Mouse (Mus musculus) cerebellum, adult (tissue): ENCODE results near the gene Grk1.

Experiments
- ATAC-seq: cut with Nextera tagmentation; 2 replicates; pipeline ENCODE4 v1.9.2; 2017; ENCODE audit warnings: mild to moderate bottlenecking, moderate library complexity, mixed read lengths; ENCODE audit not compliant: insufficient number of reproducible peaks, low FRiP score, low TSS enrichment

The Grk1 gene

DNA sequence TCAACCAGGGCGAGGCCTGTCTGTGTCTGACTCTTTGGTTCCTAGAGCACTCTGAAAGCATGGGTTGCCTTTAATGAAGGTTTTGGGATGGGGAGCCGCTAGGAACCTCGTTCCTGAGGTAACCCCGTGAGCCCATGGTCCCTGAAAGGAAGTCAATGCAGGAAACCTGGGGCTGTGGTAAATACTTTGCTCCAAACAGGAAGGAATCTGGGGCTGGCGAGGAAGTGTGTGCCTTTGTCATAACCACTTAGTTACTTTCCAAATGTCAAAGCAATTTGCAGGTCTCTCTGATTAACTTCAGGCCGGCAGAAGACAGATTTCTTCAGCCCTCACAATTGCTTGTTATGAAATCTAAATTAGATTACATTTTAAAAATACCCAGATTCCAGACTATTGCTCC is 22.5 kb downstream of the Grk1 start:
- ATAC-seq: no peak

DNA sequence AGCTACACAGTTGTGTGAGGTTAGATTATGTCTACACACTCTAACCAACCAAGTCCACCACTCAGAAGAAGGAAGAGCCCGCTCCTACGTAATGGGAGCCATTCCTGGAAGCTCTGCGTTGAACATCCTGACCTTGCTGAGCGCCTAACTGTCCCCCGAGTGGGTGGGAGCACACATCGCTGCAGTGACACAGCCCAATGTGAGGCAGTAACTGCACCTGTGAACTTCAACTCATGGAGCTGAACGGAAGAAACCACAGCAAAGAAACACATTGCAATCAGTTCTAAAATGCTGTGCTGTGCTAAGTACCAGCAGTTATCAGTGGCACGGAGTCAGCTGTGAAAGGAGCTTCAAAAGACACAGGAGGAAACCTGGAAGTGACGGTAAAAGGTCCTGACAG is 23.3 kb downstream of the Grk1 start:
- no peak for ATAC-seq

DNA sequence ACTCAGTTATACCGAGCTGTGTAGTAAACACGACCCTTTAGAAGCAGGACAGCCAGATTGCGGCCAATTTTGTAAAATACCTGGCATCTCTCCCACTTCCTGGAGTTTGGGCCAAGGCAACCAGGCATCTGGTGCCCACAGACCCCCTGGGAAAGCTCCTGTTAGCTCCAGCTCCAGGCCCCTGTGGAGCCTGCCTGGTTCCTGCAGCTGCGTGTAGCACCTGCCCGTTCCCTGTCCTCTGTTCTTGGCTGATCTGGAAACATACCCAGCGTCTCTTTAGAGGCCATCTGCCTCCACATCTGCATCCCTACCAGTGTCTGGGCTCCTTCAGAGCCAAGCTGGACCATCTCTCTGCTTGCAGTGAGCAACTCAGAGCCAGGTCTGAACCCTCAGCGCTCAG is 25.5 kb downstream of the Grk1 start:
- ATAC-seq: no peak

DNA sequence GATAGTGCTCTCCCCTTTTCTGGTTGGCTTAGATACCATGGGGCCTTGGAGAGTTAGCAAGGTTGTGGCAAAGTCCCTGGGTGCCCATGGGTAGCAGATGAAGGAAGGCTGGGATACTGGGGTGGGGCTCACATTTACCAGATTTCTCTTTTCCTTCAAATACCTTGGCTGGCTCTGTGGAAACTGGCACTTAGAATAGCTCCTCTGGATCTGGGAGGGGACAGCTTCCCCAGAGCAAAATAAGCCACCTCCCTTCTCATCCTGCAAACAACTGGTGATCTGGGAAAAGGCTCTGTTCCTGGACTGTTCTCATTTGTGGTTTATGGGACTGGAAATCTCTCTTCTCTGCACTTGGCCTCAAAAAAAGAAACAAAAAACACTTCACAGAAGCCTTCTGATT is 26.0 kb downstream of the Grk1 start:
- no peak for ATAC-seq

DNA sequence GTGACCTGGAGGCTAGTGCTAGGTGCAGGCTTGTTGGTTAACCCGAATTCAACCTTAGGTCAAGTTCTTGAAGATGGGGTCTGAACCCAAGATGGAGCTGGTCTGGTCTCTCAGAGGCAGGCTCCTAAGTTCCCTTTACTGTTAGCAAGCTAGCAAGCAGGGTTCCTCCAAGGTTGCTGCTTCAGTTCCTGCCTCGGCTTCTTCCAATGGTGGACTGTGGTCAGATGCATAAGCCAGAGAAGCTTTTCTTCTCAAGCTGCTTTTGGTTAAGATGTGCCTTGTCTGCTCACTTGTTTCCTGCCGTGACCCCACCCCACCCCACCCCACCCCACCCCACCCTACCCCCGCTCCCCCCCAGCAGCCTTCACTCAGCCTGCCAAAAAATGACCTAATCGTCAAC is 28.2 kb downstream of the Grk1 start:
- ATAC-seq: no peak

DNA sequence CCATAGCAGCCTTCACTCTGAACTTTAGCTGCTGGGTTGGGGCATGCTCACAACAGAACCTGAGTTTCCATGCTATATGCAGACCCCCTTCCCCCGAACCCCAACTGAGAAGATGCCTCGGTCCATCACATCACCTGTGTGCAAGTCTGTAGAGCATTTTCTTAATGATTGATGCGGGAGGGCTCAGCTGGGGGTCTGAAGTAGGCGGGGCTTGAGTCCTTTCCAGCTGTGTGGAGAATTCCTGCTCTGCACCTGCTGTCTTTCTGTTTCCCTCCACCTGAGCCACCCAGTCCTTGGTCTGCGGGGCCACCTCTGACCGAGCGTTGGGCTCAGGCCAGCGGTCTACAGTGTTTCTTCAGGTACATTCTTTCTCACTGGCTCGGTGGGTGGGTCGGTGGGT is 30.0 kb downstream of the Grk1 start, which contains the start of gene Tmem255b:
Gene Tmem255b, plus strand, starts transcription at position 301 of the 400 bp plus-strand sequence.
- ATAC-seq: no peak

DNA sequence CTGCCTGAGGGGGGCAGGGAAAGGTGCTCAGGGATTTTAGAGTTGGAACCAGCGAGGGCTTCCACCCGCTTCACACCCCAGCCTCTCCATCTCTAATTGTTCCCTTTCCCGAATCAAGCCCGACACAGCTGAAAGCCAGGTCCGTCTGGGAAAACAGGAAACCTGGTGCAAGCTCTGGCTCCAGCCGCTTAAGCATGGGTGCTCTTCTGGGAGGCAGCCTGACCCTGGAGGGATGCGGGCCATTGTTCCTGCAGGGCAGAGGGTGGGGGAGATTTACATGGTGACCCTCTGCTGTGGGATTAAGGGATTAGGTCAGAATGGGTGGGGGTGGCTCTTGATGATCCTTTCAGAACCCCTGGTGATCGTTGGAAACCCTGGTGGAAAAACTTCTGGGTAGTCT is 31.2 kb downstream of the Grk1 start:
- ATAC-seq: no peak

DNA sequence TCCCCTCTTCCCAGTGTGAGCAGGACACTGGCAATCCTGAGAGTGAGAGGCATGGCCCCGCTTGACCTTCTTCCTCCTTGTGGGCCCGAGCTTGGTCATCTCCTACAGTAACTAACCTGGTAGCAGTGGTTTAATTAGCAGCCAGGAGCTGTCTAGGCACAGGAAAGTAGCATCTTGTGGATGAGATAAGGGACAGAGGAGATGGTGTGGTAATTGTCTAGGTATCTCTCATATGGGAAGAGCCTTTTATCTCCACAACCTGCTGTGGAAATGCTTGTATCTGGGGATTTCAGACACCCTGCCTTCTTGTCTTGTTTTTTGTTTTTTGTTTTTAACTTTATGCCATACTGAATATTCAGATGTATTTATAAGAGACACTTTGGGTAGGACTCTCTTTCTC is 32.6 kb downstream of the Grk1 start:
- no peak for ATAC-seq

DNA sequence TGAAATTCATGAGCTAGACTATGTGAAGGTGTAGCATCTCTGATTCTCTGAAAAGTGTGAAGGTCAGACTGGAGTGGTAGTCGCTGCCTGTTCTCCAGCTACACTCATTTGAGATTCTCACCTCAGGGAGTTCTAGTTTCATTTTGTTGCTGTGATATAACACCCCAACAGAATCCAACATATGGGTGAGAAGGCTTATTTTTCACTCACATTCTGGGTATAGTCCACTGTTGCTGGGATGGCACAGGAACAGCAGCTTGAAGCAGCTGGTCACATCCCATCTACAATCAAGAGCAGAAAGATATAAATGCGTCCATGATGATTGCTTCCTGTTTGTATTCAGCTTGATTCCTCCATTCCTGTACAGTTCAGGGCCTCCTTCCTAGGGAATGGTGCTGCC is 37.3 kb downstream of the Grk1 start:
- ATAC-seq: no peak

DNA sequence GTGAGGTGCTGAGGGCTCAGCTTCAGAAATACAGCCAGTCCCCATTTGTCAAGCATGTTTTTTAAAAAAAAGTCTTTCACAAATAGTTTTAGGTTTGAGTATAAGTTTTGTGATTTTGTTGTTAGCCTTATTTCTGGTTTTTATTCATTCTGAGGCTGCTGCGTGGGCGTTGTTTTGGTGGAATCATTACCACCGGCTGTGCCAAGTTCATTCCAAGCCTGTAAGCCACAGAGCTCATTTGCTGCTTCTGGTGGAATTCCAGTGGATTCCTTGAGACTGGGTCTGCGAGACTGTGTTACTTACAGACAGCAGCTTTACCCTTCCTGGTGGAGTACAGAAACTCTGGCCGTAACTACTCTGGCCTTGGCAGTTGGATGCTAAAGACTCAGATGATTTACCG is 41.6 kb downstream of the Grk1 start:
- ATAC-seq: no peak

DNA sequence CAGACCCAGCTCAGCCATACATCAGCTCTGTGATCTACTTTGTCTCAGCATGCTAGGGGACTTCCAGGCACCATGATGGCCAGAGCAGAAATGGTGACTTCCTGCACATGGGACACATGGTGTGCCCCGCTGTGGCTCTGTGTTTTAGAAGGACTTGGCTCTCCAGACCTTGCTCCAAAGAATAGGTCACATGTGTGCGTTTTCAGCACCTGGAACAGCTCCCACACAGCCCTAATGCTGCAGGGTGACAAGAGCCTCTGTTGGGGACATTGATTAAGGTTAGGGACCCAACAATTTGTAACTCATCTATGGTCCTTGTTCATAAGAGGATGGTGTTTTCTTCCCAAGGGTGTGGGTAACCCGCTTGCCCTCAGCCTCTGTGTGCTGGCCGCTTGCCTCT is 43.3 kb downstream of the Grk1 start:
- ATAC-seq: no peak

DNA sequence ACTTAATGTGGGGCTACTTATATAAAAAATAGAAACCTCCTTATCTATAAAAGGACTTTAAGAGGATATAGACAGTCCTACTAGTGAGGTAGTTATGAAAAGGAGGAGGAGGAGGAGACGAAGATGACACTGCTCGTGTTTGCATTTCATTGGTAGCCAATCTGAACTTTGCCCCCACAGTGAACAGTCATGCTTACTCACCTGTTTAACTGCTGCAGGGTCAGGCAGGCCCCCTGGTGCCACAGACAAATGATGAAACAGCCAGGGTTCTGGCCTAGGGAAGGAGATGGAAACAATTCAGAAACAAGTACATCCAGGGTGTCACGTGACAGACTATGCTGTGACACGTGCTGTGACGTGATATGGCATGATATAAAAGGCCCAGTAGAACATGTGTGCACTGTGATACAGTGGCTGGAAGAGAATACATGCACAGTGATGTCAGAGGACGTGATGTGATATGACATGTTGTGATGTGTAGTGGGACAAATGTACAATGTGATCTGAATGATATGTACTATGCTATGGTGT is 46.9 kb downstream of the Grk1 start:
- ATAC-seq: no peak

DNA sequence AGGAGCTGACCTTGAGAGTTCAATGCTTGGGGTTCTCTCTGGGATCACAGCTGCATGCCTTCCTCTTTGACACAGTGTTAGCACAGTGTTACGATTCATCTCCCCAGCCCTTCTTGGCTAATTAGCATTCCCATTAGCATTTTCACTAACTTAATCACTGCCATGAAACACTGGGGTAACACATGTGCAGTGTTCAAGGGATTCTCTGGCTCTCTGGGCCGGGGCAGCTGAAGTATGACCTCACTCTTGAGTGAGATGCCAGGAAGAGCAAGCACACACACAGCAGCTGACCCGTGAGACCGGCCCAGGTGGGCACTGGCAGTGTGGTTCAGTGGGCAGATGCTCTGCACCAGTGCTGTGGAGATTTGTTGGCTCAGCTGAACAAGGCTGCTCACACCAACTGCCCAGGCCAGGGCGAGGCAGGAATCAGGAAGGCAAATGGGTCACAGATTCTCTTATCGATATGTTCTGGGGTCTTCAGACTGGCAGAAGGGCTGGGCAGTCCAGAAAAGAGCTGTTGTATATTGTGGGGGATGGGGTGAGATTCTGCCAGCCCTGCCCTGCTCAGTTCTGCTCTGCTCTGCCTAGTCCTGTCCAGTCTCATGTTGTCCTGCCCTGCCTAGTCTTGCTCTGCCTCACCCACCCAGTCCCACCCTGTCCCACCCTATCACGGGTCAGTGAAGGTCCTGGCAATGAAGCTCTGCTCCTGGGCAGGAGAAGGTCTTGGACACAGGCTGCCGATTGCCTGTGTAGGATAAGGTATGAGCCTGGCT is 49.6 kb downstream of the Grk1 start:
- ATAC-seq: no peak

DNA sequence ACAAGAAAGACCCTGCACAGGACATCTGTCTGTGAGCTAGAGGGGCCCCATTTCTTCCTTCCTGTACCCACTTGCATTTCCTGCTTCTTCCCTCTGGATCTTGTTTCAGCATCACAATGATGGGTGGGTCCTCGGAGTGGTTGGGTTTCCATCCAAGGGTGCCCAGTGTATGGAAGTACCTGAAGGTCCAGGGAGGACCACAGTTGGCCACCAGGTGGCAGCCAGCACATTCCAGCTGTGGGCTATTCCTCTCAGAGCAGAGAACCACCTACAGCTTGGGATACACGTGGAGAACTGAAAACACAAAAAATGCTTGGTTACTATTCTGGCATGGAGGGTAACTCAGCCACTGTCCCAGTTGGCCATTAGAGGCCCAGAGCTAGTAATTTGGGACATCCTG is 50.4 kb downstream of the Grk1 start:
- no peak for ATAC-seq

DNA sequence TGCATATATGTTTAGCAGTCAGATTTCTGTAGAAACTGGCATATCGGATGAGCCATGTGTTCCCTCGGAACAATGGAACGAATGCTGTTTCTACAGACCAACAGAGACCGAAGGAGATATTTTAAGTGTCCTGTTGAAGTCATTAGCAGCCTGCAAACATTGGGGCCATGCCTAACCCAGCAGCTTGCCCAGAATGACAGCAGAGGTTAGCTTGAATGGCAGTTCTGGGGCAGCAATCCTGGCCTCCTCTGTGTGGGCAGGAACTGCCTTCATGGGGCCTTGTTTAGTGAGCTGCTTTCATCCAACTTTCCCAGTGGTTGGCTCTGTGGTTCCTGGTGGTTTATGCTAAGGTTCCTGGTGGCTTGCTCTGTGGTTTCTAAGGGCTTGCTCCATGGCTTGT is 54.5 kb downstream of the Grk1 start:
- ATAC-seq: no peak

DNA sequence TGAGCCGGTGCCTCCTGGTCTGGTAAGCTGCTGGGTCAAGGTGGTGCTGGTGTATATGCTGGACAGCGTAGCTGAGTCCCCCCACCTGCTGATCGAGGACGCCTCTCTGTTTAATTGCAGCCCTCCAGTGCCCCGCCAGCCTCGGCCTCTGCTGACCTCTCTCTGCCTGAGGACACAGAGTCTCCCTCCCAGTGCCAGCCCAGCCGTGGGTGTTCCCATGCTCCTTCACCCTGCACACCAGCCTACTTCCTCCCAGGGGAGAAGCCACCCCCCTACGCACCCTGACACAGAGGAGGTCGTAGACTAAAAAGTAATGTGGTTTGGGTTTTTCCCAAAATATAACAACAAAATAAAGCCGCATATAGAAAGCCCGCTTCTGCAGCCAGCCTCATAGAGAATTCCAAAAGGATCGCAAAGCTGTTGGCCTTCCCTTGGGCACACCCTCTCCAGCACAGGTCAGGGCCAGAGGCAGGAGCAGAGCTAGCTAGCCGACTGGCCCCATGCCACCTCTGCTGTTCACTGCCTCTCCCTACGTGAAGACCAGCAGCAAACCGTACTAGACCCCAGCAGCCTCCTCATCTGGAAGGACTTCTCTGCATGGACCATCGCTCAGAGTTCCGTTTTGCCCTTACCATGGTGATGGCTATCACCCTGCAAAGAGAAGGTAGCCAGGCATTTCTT is 56.3 kb downstream of the Grk1 start:
- no peak for ATAC-seq

DNA sequence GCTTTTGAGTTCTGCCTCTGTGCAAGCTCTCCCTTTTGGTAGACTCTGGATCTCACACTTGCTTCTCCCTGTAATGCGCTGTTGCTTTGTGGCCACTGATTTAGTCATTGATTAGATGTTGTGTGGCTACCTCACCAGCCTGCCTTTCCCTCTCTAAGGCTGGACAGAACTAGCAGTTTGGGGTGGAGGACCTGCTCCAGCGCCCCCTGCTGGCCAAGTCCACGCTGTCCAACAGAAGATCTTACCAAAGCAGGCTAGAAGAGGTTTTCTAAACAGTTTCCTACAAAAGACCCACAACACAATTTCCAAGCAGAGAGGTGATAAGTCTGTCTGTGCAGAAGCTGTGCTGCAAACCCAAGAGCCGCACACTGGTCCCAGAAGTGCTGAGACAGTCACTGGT is 57.0 kb downstream of the Grk1 start:
- no peak for ATAC-seq

DNA sequence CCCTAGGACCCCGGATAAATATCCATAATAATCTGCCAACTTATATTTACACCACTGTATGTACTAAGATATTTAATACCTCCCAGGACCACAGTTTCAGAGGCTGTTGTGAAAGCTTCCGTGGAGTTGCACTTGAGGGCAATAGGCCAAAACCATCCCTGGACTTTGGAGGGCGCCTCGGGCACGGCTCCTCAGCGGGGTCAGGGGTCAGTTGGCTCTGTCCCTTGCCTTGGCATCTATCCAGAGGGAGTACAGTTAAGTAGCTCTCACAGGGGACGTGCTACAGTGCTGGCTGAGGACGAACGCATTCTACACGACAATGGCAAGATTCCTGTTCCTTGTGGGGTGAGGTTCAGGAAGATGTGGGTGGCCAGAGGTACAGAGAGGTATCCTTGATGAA is 57.5 kb downstream of the Grk1 start:
- ATAC-seq: no peak

DNA sequence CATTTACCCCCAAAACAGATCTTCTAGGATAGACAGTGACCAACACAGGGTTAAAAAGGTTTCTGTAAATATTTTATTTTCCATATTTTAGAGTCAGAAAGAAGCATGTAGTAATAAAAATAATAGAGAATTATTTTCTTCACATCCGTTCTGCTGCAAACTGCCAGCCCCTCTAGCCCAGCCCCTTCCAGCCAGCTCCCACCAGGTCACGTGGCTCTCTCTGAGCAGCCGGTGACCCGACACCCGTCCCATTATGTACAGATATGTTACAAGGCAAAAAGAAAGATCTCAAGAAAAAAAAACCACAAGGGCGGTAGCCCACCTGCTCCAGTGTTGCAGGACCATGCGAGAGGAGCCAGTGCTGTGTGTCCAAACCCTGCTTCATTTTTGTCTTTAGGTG is 60.4 kb downstream of the Grk1 start:
- no peak for ATAC-seq

DNA sequence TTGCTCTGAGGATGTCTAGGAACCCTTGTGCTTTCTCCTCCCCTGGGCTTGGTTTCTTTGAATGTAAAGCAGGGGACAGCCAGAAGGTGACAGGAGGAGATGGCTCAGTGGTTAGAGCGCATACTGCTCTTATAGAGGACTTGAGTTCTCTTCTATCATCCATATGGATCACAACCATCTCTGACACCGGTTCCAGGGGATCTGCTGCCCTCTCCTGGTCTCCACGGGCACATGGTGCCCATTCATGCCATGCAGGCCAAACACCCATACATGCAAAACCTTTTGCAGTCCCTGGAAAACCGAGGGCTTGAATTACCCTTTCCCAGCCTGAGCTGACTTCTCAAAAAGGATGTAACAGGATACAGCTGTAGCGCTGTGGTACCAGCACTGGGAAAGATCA is 62.1 kb downstream of the Grk1 start:
- ATAC-seq: no peak

DNA sequence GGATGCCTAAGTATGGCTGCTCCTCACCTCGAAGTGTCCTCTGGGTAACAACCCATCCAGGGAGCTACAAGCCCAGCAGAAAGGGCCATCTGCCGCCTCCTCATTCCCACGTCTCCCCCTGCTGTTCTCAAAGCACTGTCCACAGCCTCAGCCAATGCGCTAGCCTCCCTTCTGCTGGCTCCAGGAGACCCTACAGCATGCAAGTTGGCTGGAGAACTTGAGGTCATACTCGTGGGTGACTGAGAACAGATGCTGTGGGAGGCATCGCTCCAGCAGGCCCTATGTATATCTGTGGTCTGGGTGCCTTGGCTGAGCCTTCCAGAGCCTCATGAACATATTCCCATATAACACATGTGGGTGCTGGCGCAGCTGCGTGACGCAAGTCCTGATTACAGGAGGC is 63.9 kb downstream of the Grk1 start:
- ATAC-seq: no peak; the same call in 1 of the 2 replicates

DNA sequence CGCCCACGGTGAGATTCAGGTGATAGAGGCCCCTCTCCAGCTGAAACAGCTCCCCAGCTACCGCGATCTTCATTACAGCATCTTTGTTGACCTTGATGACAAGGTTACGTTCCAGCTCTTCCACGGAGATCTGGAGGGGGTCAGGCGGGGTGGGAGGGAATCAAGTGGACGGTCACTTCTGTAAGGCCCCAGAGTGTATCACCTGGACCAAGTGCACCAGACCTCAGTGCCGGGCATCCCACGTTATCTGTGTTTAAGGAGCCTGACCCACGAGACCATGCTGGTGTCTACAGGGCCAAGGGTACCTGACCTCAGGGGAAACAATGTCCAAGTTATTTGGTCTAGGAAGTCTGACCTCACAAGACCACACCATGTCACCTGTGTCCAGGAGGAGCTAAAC is 66.6 kb downstream of the Grk1 start:
- no peak for ATAC-seq
